Mouse (Mus musculus) embryonic facial prominence, embryonic 12.5 days (tissue): Measurements from ENCODE around the gene Ltb4r2. TPM values are rescaled to one million over a fixed set of nuclear protein-coding genes. Genes with fewer than 3 reads are reported as not detected.
A peak's percentile ranks its signal among the peaks of the same experiment; 100 is the strongest.

Experiments used
- ATAC-seq: fragments of 200-750 bp; cut with Nextera tagmentation; 2 replicates; pipeline ENCODE4 v1.8.0; 2017; ENCODE audit not compliant: insufficient number of reproducible peaks, insufficient read depth, low FRiP score, low TSS enrichment
- H3K27ac ChIP-seq: fragments of 300-500 bp; sonication (generic); 2 replicates; pipeline ENCODE4 v1.5.1; 2016; ENCODE audit warnings: mild to moderate bottlenecking
- H3K27me3 ChIP-seq: fragments of 300-500 bp; sonication (generic); 2 replicates; pipeline ENCODE4 v1.6.1; 2016; ENCODE audit warnings: mild to moderate bottlenecking, moderate library complexity
- H3K36me3 ChIP-seq: fragments of 300-500 bp; sonication (generic); 2 replicates; pipeline ENCODE4 v1.6.1; 2016; ENCODE audit warnings: mild to moderate bottlenecking
- H3K4me1 ChIP-seq: fragments of 300-500 bp; sonication (generic); 2 replicates; pipeline ENCODE4 v1.6.1; 2016
- H3K4me2 ChIP-seq: fragments of 300-500 bp; sonication (generic); replicated peaks from 2 replicates; pipeline ENCODE4 v1.6.1; 2016; ENCODE audit warnings: mild to moderate bottlenecking, moderate library complexity
- H3K4me3 ChIP-seq: fragments of 300-500 bp; sonication (generic); 2 replicates; pipeline ENCODE4 v1.5.1; 2016; ENCODE audit warnings: mild to moderate bottlenecking
- H3K9ac ChIP-seq: fragments of 300-500 bp; sonication (generic); 2 replicates; pipeline ENCODE4 v1.6.1; 2016; ENCODE audit warnings: mild to moderate bottlenecking, moderate library complexity
- H3K9me3 ChIP-seq: fragments of 300-500 bp; sonication (generic); 2 replicates; pipeline ENCODE4 v1.6.1; 2016; ENCODE audit warnings: mild to moderate bottlenecking, moderate library complexity
- WGBS: fragments of 180-500 bp; shearing (Covaris S2); methylation state at CpG from one replicate; pipeline ENCODE4 v1.1.7; 2016; 5-methylcytosine and 5-hydroxymethylcytosine counted together
- polyA plus RNA-seq: library from polyadenylated mRNA; unstranded; fragments of >200 nt; fragmentation: Nextera tagmentation; extraction: Ambion mirVana; gene quantifications from 2 replicates; pipeline ENCODE4 v1.2.1, GENCODE M21; 2016

Gene Ltb4r2
- polyA plus RNA-seq, 1 experiment from 2014 or later: 0.60 TPM

DNA sequence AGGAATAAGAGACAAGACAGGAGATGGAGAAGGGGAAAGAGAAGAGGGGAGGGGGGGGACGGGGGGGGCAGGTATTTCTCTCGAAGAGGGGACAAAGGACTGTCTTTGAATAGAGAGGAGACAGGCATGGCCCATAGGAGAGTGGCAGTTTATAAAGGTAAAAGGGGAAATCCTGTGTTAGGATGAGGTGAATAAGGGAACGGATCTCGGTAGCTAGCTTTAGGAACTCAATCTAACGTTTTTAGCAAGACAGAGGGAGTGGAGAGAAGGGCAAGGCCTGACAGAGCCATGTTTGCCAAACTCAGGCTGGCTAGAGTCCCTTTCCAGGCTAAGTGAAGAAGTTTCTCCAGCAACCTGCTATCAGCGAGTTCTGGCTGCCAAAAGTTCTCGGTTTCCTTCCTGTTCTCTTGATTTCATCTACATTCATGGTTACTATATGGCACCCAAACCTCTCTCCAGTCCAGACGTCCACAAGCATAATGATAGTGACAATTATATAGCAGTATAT is 38.7 kb upstream of the Ltb4r2 start:
- WGBS: 53% methylated on average over 8 of the region's 8 CpGs
- Histone ChIP-seq H3K4me2 (peak overlapping the region; percentile 66), H3K27me3 (no peaks in the 10 kb centered on the region), H3K9ac (peak overlapping the region; percentile 64), H3K36me3 (peaks cover 12% of the 10 kb centered on the region; the same call in 1 of the 2 replicates), H3K4me3 (peak overlapping the region; percentile 66), H3K4me1 (0 out of 2 replicates have a peak, but pooled peaks cover 4% of the 10 kb centered on the region), H3K9me3 (no peaks in the 10 kb centered on the region), H3K27ac (0 out of 2 replicates have a peak overlapping the region, but pooled peaks have one; percentile 73)
- no peak for ATAC-seq

DNA sequence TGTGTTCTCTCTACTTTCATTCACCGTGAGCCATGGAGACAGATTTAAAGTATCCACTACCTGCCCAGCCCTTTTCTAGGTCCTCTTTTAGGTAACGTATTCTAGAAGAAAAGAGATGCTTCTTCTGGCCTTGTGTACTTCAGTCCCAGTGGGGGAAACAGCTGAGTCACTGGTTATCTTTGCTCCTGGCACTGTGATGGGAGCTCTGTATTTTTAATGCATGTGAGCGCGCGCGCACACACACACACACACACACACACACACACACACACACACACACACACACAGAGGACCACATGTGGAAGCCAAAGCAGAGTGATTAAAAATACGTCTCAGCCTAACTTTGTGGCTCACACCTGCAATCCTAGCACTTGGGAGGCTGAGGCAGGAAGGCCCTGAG is 37.8 kb upstream of the Ltb4r2 start:
- no peak for ATAC-seq
- H3K36me3 ChIP-seq: peaks cover 7% of the 10 kb centered on the region; the same call in 1 of the 2 replicates
- no peak overlapping the region for H3K4me3 ChIP-seq
- no peak overlapping the region for H3K9ac ChIP-seq
- no peaks in the 10 kb centered on the region for H3K27me3 ChIP-seq
- no peak overlapping the region for H3K4me2 ChIP-seq
- 0 out of 2 replicates have a peak, but pooled peaks cover 4% of the 10 kb centered on the region for H3K4me1 ChIP-seq
- H3K9me3 ChIP-seq: no peaks in the 10 kb centered on the region
- 94% methylated on average over 7 of the region's 7 CpGs for WGBS
- H3K27ac ChIP-seq: no peak overlapping the region

DNA sequence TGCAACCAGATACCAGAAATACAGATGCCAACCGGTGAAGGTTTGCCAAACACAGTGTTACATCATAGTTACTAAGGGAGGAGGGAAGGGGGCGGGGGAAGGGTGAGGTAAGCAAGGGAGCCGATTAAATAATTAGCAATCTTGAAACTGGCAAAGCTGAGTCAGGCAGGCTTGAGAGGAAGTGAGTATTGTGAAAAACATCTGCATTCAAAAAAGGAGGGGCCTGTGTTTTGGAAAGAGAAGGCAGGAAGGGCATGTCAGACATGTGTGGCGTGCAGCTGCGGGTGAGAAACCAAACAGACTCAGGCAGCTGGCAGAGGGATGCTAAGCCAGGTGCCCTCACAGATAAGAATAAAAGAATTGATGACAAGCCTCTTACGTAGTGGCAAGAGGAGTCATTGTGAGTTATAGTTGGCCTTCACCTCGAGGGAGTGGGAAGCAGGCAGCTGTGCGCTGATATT is 36.8 kb upstream of the Ltb4r2 start:
- no peak for ATAC-seq
- H3K4me2 ChIP-seq: no peak overlapping the region
- H3K4me3 ChIP-seq: no peak overlapping the region
- no peak overlapping the region for H3K9ac ChIP-seq
- 67% methylated on average over 8 of the region's 8 CpGs for WGBS
- no peaks in the 10 kb centered on the region for H3K9me3 ChIP-seq
- no peaks in the 10 kb centered on the region for H3K36me3 ChIP-seq
- H3K27me3 ChIP-seq: no peaks in the 10 kb centered on the region
- 0 out of 2 replicates have a peak, but pooled peaks cover 4% of the 10 kb centered on the region for H3K4me1 ChIP-seq
- no peak overlapping the region for H3K27ac ChIP-seq

- H3K9ac ChIP-seq: no peak overlapping the region
- no peak overlapping the region for H3K4me2 ChIP-seq
- H3K4me1 ChIP-seq: 0 out of 2 replicates have a peak, but pooled peaks cover 3% of the 10 kb centered on the region
- no peak overlapping the region for H3K4me3 ChIP-seq
- H3K27me3 ChIP-seq: no peaks in the 10 kb centered on the region
- no peak overlapping the region for H3K27ac ChIP-seq
- H3K9me3 ChIP-seq: no peaks in the 10 kb centered on the region
- no peaks in the 10 kb centered on the region for H3K36me3 ChIP-seq
- ATAC-seq: no peak
These were observed 35.0 kb upstream of the Ltb4r2 start for GRCm38 (mm10) chr14:55726261-55726660.

GRCm38 (mm10) chr14:55727889-55728685 is 33.1 kb upstream of the Ltb4r2 start:
- H3K9ac ChIP-seq: no peak overlapping the region
- H3K27me3 ChIP-seq: no peaks in the 10 kb centered on the region
- H3K4me3 ChIP-seq: no peak overlapping the region
- no peaks in the 10 kb centered on the region for H3K36me3 ChIP-seq
- WGBS: 73% methylated on average over 8 of the region's 8 CpGs
- H3K4me2 ChIP-seq: no peak overlapping the region
- ATAC-seq: no peak
- H3K27ac ChIP-seq: no peak overlapping the region
- no peaks in the 10 kb centered on the region for H3K4me1 ChIP-seq
- no peaks in the 10 kb centered on the region for H3K9me3 ChIP-seq

GRCm38 (mm10) chr14:55730116-55730515 is 31.1 kb upstream of the Ltb4r2 start:
- Histone ChIP-seq H3K27ac (no peak overlapping the region), H3K9me3 (no peaks in the 10 kb centered on the region), H3K4me1 (no peaks in the 10 kb centered on the region), H3K4me2 (no peak overlapping the region), H3K36me3 (no peaks in the 10 kb centered on the region), H3K9ac (no peak overlapping the region), H3K27me3 (no peaks in the 10 kb centered on the region), H3K4me3 (no peak overlapping the region)
- WGBS: 73% methylated on average over 7 of the region's 7 CpGs
- ATAC-seq: no peak

GRCm38 (mm10) chr14:55730531-55731032 is 30.6 kb upstream of the Ltb4r2 start:
- H3K27me3 ChIP-seq: no peaks in the 10 kb centered on the region
- no peak overlapping the region for H3K4me3 ChIP-seq
- H3K9ac ChIP-seq: no peak overlapping the region
- H3K27ac ChIP-seq: no peak overlapping the region
- H3K9me3 ChIP-seq: no peaks in the 10 kb centered on the region
- no peak overlapping the region for H3K4me2 ChIP-seq
- ATAC-seq: no peak
- H3K4me1 ChIP-seq: no peaks in the 10 kb centered on the region
- H3K36me3 ChIP-seq: no peaks in the 10 kb centered on the region
- 86% methylated on average over 7 of the region's 7 CpGs for WGBS

- ATAC-seq: no peak
- Histone ChIP-seq H3K36me3 (peaks cover 6% of the 10 kb centered on the region; the same call in 1 of the 2 replicates), H3K27ac (no peak overlapping the region), H3K4me2 (no peak overlapping the region), H3K4me3 (no peak overlapping the region), H3K4me1 (no peaks in the 10 kb centered on the region), H3K9me3 (no peaks in the 10 kb centered on the region), H3K27me3 (no peaks in the 10 kb centered on the region), H3K9ac (no peak overlapping the region)
- WGBS: 78% methylated on average over 10 of the region's 10 CpGs
These were observed 27.3 kb upstream of the Ltb4r2 start for GRCm38 (mm10) chr14:55733889-55734288.

- Histone ChIP-seq H3K27ac (no peak overlapping the region), H3K4me1 (no peaks in the 10 kb centered on the region), H3K27me3 (no peaks in the 10 kb centered on the region), H3K4me3 (no peak overlapping the region), H3K36me3 (peaks cover 15% of the 10 kb centered on the region), H3K9me3 (no peaks in the 10 kb centered on the region), H3K9ac (no peak overlapping the region), H3K4me2 (no peak overlapping the region)
- WGBS: 76% methylated on average over 7 of the region's 7 CpGs
- ATAC-seq: no peak
These were observed 26.4 kb upstream of the Ltb4r2 start for GRCm38 (mm10) chr14:55734869-55735268.

GRCm38 (mm10) chr14:55735334-55735733 is 25.9 kb upstream of the Ltb4r2 start:
- Histone ChIP-seq H3K4me2 (no peak overlapping the region), H3K4me3 (no peak overlapping the region), H3K4me1 (no peaks in the 10 kb centered on the region), H3K36me3 (peaks cover 19% of the 10 kb centered on the region), H3K27ac (no peak overlapping the region), H3K9ac (no peak overlapping the region), H3K27me3 (no peaks in the 10 kb centered on the region), H3K9me3 (no peaks in the 10 kb centered on the region)
- ATAC-seq: no peak
- 61% methylated on average over 3 of the region's 3 CpGs for WGBS

DNA sequence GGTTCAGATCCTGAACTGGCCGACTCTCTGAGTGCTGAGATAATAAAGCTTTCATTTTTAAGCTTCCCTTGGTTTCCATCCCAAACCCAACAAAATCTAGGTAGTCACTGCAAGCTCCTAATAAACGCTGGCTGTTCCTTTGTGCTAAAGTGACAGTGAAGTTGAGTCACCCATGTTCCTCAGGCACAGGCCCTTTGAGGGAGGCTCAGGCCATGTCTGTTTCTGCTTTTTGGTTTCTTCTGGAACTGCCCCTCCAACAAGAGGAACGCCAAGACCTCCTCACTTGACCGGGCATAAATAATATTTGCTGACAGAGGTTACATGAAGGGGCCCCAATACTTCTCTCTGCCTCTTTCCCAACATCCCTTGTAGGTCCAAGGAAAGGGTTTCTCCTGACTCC is 25.5 kb upstream of the Ltb4r2 start:
- H3K36me3 ChIP-seq: peaks cover 24% of the 10 kb centered on the region
- no peak overlapping the region for H3K27ac ChIP-seq
- H3K4me1 ChIP-seq: no peaks in the 10 kb centered on the region
- ATAC-seq: no peak
- WGBS: 84% methylated on average over 4 of the region's 4 CpGs
- no peak overlapping the region for H3K9ac ChIP-seq
- no peak overlapping the region for H3K4me3 ChIP-seq
- no peaks in the 10 kb centered on the region for H3K27me3 ChIP-seq
- H3K9me3 ChIP-seq: no peaks in the 10 kb centered on the region
- H3K4me2 ChIP-seq: no peak overlapping the region

GRCm38 (mm10) chr14:55737086-55737687 is 24.0 kb upstream of the Ltb4r2 start:
- ATAC-seq: no peak

More at GRCm38 (mm10) chr14:55737086-55737687, 24.0 kb upstream of the Ltb4r2 start:
- Histone ChIP-seq H3K4me1 (no peaks in the 10 kb centered on the region), H3K27ac (no peak overlapping the region), H3K9me3 (no peaks in the 10 kb centered on the region), H3K27me3 (no peaks in the 10 kb centered on the region), H3K36me3 (peaks cover 30% of the 10 kb centered on the region), H3K9ac (no peak overlapping the region), H3K4me3 (no peak overlapping the region), H3K4me2 (no peak overlapping the region)
- WGBS: 86% methylated on average over 9 of the region's 9 CpGs
